Mouse (Mus musculus) lung, postnatal 4 days (tissue): ENCODE data around the gene Sorbs1.
A peak's percentile ranks its signal among the peaks of the same experiment; 100 is the strongest.

Experiments used
- DNase-seq, 2 experiments: peaks; one replicate each; pipeline ENCODE4 v3.0.0; 2021

Gene Sorbs1

GRCm38 (mm10) chr19:40477445-40477941, 36.1 kb downstream of the Sorbs1 start:
- DNase-seq, result peak in 1 of 2 experiments; percentile 41

GRCm38 (mm10) chr19:40476491-40476890, 37.1 kb downstream of the Sorbs1 start:
- no peak for DNase-seq

GRCm38 (mm10) chr19:40471526-40472245, 41.9 kb downstream of the Sorbs1 start:
- no peak for DNase-seq

- DNase-seq, result no peak
These were observed 43.8 kb downstream of the Sorbs1 start for GRCm38 (mm10) chr19:40469792-40470191.

GRCm38 (mm10) chr19:40468308-40468707, 45.3 kb downstream of the Sorbs1 start:
- no peak for DNase-seq

GRCm38 (mm10) chr19:40467810-40468209, 45.8 kb downstream of the Sorbs1 start:
- no peak for DNase-seq

GRCm38 (mm10) chr19:40465339-40465738, 48.2 kb downstream of the Sorbs1 start:
- no peak for DNase-seq

- no peak for DNase-seq
These were observed 49.2 kb downstream of the Sorbs1 start for GRCm38 (mm10) chr19:40464408-40464807.

GRCm38 (mm10) chr19:40462892-40463291, 50.7 kb downstream of the Sorbs1 start:
- DNase-seq, result no peak

- no peak for DNase-seq
These were observed 51.1 kb downstream of the Sorbs1 start for GRCm38 (mm10) chr19:40462481-40462880.

- no peak for DNase-seq
These were observed 51.9 kb downstream of the Sorbs1 start for GRCm38 (mm10) chr19:40461662-40462061.

- DNase-seq, result no peak
These were observed 52.6 kb downstream of the Sorbs1 start for GRCm38 (mm10) chr19:40460854-40461490.

- no peak for DNase-seq
These were observed 54.2 kb downstream of the Sorbs1 start for GRCm38 (mm10) chr19:40459338-40459737.

- DNase-seq, result peak; percentile 56 to 77
These were observed 54.8 kb downstream of the Sorbs1 start for GRCm38 (mm10) chr19:40458806-40459205.

- DNase-seq, result no peak
These were observed 58.3 kb downstream of the Sorbs1 start for GRCm38 (mm10) chr19:40455248-40455647.

GRCm38 (mm10) chr19:40454096-40454495, 59.5 kb downstream of the Sorbs1 start:
- no peak for DNase-seq

- no peak for DNase-seq
These were observed 61.4 kb downstream of the Sorbs1 start for GRCm38 (mm10) chr19:40452201-40452600.

- DNase-seq, result no peak
These were observed 62.3 kb downstream of the Sorbs1 start for GRCm38 (mm10) chr19:40451307-40451706.

GRCm38 (mm10) chr19:40446525-40446924, 67.1 kb downstream of the Sorbs1 start:
- no peak for DNase-seq

GRCm38 (mm10) chr19:40442377-40442776, 71.2 kb downstream of the Sorbs1 start:
- no peak for DNase-seq

GRCm38 (mm10) chr19:40440951-40441350, 72.6 kb downstream of the Sorbs1 start:
- DNase-seq, result no peak

- DNase-seq, result no peak
These were observed 74.7 kb downstream of the Sorbs1 start for GRCm38 (mm10) chr19:40438907-40439306.

GRCm38 (mm10) chr19:40437651-40438068, 75.9 kb downstream of the Sorbs1 start:
- DNase-seq, result peak; percentile 56 to 69
